Mouse (Mus musculus) limb, embryonic 11.5 days (tissue): Measurements from ENCODE around the gene Angptl8. TPM values are rescaled to one million over a fixed set of nuclear protein-coding genes. Genes with fewer than 3 reads are reported as not detected.
"Not testable (repeated sequence)": the region's sequence is repeated elsewhere in the genome, so short reads cannot be mapped to it uniquely, and the experiment has no call there.

Experiments
- ATAC-seq: fragments of 200-750 bp; cut with Nextera tagmentation; 2 replicates; pipeline ENCODE4 v1.8.0; 2017; ENCODE audit warnings: low read depth; ENCODE audit not compliant: insufficient number of reproducible peaks, low FRiP score, low TSS enrichment
- DNase-seq: peaks from one replicate; pipeline ENCODE4 v3.0.0-alpha.2; 2015; ENCODE audit warnings: low spot score
- H3K27ac ChIP-seq: fragments of 300-500 bp; sonication (generic); replicated peaks from 2 replicates; pipeline ENCODE4 v1.5.1; 2014; ENCODE audit warnings: low read depth, mild to moderate bottlenecking, low read length
- H3K27me3 ChIP-seq: fragments of 300-500 bp; sonication (generic); 2 replicates; pipeline ENCODE4 v1.6.1; 2014; ENCODE audit warnings: mild to moderate bottlenecking, low read length, mixed read lengths; ENCODE audit not compliant: control insufficient read depth, insufficient read depth
- H3K36me3 ChIP-seq: fragments of 300-500 bp; sonication (generic); 2 replicates; pipeline ENCODE4 v1.6.1; 2014; ENCODE audit warnings: mild to moderate bottlenecking, low read length, moderate library complexity, mixed read lengths; ENCODE audit not compliant: control insufficient read depth, insufficient read depth
- H3K4me1 ChIP-seq: fragments of 300-500 bp; sonication (generic); 2 replicates; pipeline ENCODE4 v1.6.1; 2014; ENCODE audit warnings: low read length, mixed read lengths; ENCODE audit not compliant: control insufficient read depth, insufficient read depth
- H3K4me2 ChIP-seq: fragments of 300-500 bp; sonication (generic); 2 replicates; pipeline ENCODE4 v1.6.1; 2014; ENCODE audit warnings: low read depth, mild to moderate bottlenecking, moderate library complexity; ENCODE audit not compliant: severe bottlenecking
- H3K4me3 ChIP-seq: fragments of 300-500 bp; sonication (generic); 2 replicates; pipeline ENCODE4 v1.5.1; 2014; ENCODE audit warnings: low read depth, low read length
- H3K9ac ChIP-seq: fragments of 300-500 bp; sonication (generic); 2 replicates; pipeline ENCODE4 v1.6.1; 2014; ENCODE audit warnings: mild to moderate bottlenecking, low read length
- H3K9me3 ChIP-seq: fragments of 300-500 bp; sonication (generic); 2 replicates; pipeline ENCODE4 v1.6.1; 2016; ENCODE audit warnings: low read length; ENCODE audit not compliant: control insufficient read depth
- WGBS: fragments of 180-500 bp; shearing (Covaris S2); extraction: QIAGEN DNeasy Blood & Tissue Kit; methylation state at CpG from one replicate; pipeline ENCODE4 v1.1.7; 2014; 5-methylcytosine and 5-hydroxymethylcytosine counted together
- polyA plus RNA-seq: library from polyadenylated mRNA; unstranded; fragments of >200 nt; fragmentation: Nextera tagmentation; extraction: Ambion mirVana; gene quantifications from 2 replicates; pipeline ENCODE4 v1.2.1, GENCODE M21; 2014

Angptl8 gene
- polyA plus RNA-seq, result 0.64 and 0.82 TPM in 2 replicates

GRCm38 (mm10) chr9:21835258-21835912 lies at the start of gene Angptl8:
TSS of gene Angptl8 (plus strand) at chr9:21835510.
- H3K9me3 ChIP-seq, result no peaks in the 10 kb centered on the region
- no peak for DNase-seq
- no peaks in the 10 kb centered on the region for H3K4me1 ChIP-seq
- 90% methylated on average over 15 of the region's 15 CpGs for WGBS
- no peak within 1 kb of the TSS for H3K27ac ChIP-seq
- H3K4me2 ChIP-seq, result no peak within 1 kb of the TSS
- peaks cover 19% of the 10 kb centered on the region; the same call in 1 of the 2 replicates for H3K36me3 ChIP-seq
- H3K9ac ChIP-seq, result no peak within 1 kb of the TSS; the same call in 1 of the 2 replicates
- H3K27me3 ChIP-seq, result no peaks in the 10 kb centered on the region
- ATAC-seq, result no peak
- no peak within 1 kb of the TSS for H3K4me3 ChIP-seq

GRCm38 (mm10) chr9:21786309-21786708 lies 49.0 kb upstream of the Angptl8 start:
- not testable (repeated sequence) for H3K27ac ChIP-seq, H3K4me1 ChIP-seq, DNase-seq, H3K9me3 ChIP-seq, H3K27me3 ChIP-seq, H3K4me3 ChIP-seq, H3K4me2 ChIP-seq, H3K9ac ChIP-seq, ATAC-seq, H3K36me3 ChIP-seq
- WGBS, result 76% methylated on average over 1 of the region's 2 CpGs

GRCm38 (mm10) chr9:21786906-21787305 lies 48.4 kb upstream of the Angptl8 start:
- Histone ChIP-seq H3K4me1 (peaks cover 6% of the 10 kb centered on the region; the same call in 1 of the 2 replicates), H3K4me2 (no peak overlapping the region), H3K9ac (no peak overlapping the region), H3K27ac (no peak overlapping the region; the same call in 1 of the 2 replicates), H3K9me3 (no peaks in the 10 kb centered on the region), H3K27me3 (no peaks in the 10 kb centered on the region), H3K36me3 (peaks cover 15% of the 10 kb centered on the region), H3K4me3 (no peak overlapping the region)
- peak; percentile 19; the same call in 1 of the 2 replicates for ATAC-seq
- DNase-seq, result peak; percentile 84
- 8% methylated on average over 6 of the region's 6 CpGs for WGBS

GRCm38 (mm10) chr9:21787654-21788053 lies 47.7 kb upstream of the Angptl8 start:
- Histone ChIP-seq H3K36me3 (peaks cover 17% of the 10 kb centered on the region), H3K27ac (no peak overlapping the region; the same call in 1 of the 2 replicates), H3K9ac (no peak overlapping the region), H3K27me3 (no peaks in the 10 kb centered on the region), H3K9me3 (no peaks in the 10 kb centered on the region), H3K4me1 (peaks cover 3% of the 10 kb centered on the region; the same call in 1 of the 2 replicates), H3K4me3 (no peak overlapping the region), H3K4me2 (no peak overlapping the region)
- DNase-seq, result no peak
- 72% methylated on average over 5 of the region's 5 CpGs for WGBS
- ATAC-seq, result no peak

- ATAC-seq (no peak), DNase-seq (no peak)
- H3K4me2 ChIP-seq, result no peak overlapping the region
- peaks cover 3% of the 10 kb centered on the region; the same call in 1 of the 2 replicates for H3K4me1 ChIP-seq
- no peaks in the 10 kb centered on the region for H3K9me3 ChIP-seq
- H3K4me3 ChIP-seq, result no peak overlapping the region
- WGBS, result 67% methylated on average over 9 of the region's 9 CpGs
- no peak overlapping the region for H3K9ac ChIP-seq
- no peaks in the 10 kb centered on the region for H3K27me3 ChIP-seq
- peaks cover 17% of the 10 kb centered on the region for H3K36me3 ChIP-seq
- no peak overlapping the region; the same call in 1 of the 2 replicates for H3K27ac ChIP-seq
These were observed 47.1 kb upstream of the Angptl8 start for GRCm38 (mm10) chr9:21788234-21788633.

- WGBS, result 92% methylated on average over 8 of the region's 8 CpGs
- Histone ChIP-seq H3K4me3 (no peak overlapping the region), H3K4me1 (peaks cover 13% of the 10 kb centered on the region), H3K36me3 (peaks cover 28% of the 10 kb centered on the region), H3K4me2 (no peak overlapping the region), H3K9ac (no peak overlapping the region), H3K9me3 (no peaks in the 10 kb centered on the region), H3K27me3 (no peaks in the 10 kb centered on the region), H3K27ac (no peak overlapping the region)
- ATAC-seq (no peak), DNase-seq (no peak)
These were observed 43.4 kb upstream of the Angptl8 start for GRCm38 (mm10) chr9:21791861-21792260.

- ATAC-seq (no peak), DNase-seq (no peak)
- H3K27ac ChIP-seq, result no peak overlapping the region
- H3K4me1 ChIP-seq, result peaks cover 16% of the 10 kb centered on the region
- peaks cover 28% of the 10 kb centered on the region for H3K36me3 ChIP-seq
- WGBS, result 74% methylated on average over 8 of the region's 8 CpGs
- H3K27me3 ChIP-seq, result no peaks in the 10 kb centered on the region
- H3K4me3 ChIP-seq, result no peak overlapping the region
- H3K4me2 ChIP-seq, result no peak overlapping the region
- H3K9me3 ChIP-seq, result no peaks in the 10 kb centered on the region
- no peak overlapping the region for H3K9ac ChIP-seq
These were observed 42.7 kb upstream of the Angptl8 start for GRCm38 (mm10) chr9:21792644-21793043.

GRCm38 (mm10) chr9:21793507-21793906 lies 41.8 kb upstream of the Angptl8 start:
- WGBS, result 96% methylated on average over 6 of the region's 6 CpGs
- not testable (repeated sequence) for H3K4me3 ChIP-seq, H3K27me3 ChIP-seq, H3K4me2 ChIP-seq, DNase-seq, ATAC-seq, H3K27ac ChIP-seq, H3K9ac ChIP-seq, H3K9me3 ChIP-seq
- Histone ChIP-seq H3K4me1 (peaks cover 16% of the 10 kb centered on the region), H3K36me3 (peaks cover 28% of the 10 kb centered on the region)
